ENCODE assay signal across 8 mouse cellular contexts in the genomic region with DNA sequence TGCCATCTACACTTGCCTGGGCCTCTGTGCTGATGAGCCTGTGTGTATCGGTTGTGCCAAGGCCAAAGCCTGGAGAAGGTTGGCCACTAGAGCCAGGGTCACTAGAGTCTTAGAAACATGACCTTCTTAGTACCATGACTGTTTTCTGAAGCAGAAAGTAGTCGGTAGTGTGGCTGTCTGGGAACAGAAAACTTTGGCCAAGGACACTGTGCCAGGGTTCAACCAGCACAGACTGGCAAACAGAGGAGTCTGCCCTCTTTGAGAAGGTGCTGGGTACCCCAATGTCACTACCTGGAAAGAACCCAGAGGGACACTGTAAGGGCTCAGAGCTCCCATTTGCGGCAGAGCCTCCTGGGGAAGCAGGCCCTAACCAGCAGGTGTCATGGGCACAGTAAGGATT. TPM values are rescaled to one million over a fixed set of nuclear protein-coding genes. Genes with fewer than 3 reads are reported as not detected.
DNase-seq lines count a peak whose midpoint lies in the region; ATAC-seq and TF ChIP-seq lines count a peak whose summit lies in the region.

No protein-coding gene starts in this region.

- TF ChIP-seq CTCF in left cerebral cortex, adult 2 months (IDR thresholded peaks at IDR 0.05) = no peak
- TF ChIP-seq CTCF in intestine, postnatal 0 days (IDR thresholded peaks at IDR 0.05; ENCODE audit: low read depth) = no peak

- intact Hi-C loops in left cerebral cortex, adult 2 months (cut with DNase I) = no loop called here
- intact Hi-C loops in left cerebral cortex, postnatal 4 days (cut with DNase I) = no loop called here

- peaks cover 41% of the 10 kb centered on the region for H3K4me1 ChIP-seq in embryonic facial prominence, embryonic 10.5 days
- H3K4me1 ChIP-seq in intestine, postnatal 0 days (replicated peaks; ENCODE audit: control insufficient read depth, insufficient read depth, low read length) = peaks cover 20% of the 10 kb centered on the region
- peaks cover 17% of the 10 kb centered on the region for H3K4me1 ChIP-seq in midbrain, embryonic 13.5 days (replicated peaks)

- H3K9me3 ChIP-seq in embryonic facial prominence, embryonic 10.5 days = no peaks in the 10 kb centered on the region
- no peaks in the 10 kb centered on the region for H3K9me3 ChIP-seq in intestine, postnatal 0 days (ENCODE audit: control insufficient read depth)
- no peaks in the 10 kb centered on the region for H3K9me3 ChIP-seq in midbrain, embryonic 13.5 days

- no peaks in the 10 kb centered on the region for H3K36me3 ChIP-seq in embryonic facial prominence, embryonic 10.5 days (replicated peaks)
- H3K36me3 ChIP-seq in intestine, postnatal 0 days (ENCODE audit: control insufficient read depth, insufficient read depth) = no peaks in the 10 kb centered on the region
- H3K36me3 ChIP-seq in midbrain, embryonic 13.5 days = no peaks in the 10 kb centered on the region

- no peak overlapping the region for H3K4me3 ChIP-seq in left cerebral cortex, adult 2 months
- H3K4me3 ChIP-seq in embryonic facial prominence, embryonic 10.5 days = peak overlapping the region; percentile 64
- no peak overlapping the region for H3K4me3 ChIP-seq in intestine, postnatal 0 days (ENCODE audit: low read depth, low read length)
- no peak overlapping the region for H3K4me3 ChIP-seq in midbrain, embryonic 13.5 days (replicated peaks)

- H3K27ac ChIP-seq in left cerebral cortex, adult 2 months = peak overlapping the region; percentile 83
- peak overlapping the region; percentile 91 for H3K27ac ChIP-seq in embryonic facial prominence, embryonic 10.5 days (replicated peaks)
- peak overlapping the region; percentile 99 for H3K27ac ChIP-seq in intestine, postnatal 0 days (ENCODE audit: low read depth, low read length)
- no peak overlapping the region for H3K27ac ChIP-seq in midbrain, embryonic 13.5 days

- H3K27me3 ChIP-seq in embryonic facial prominence, embryonic 10.5 days (replicated peaks; ENCODE audit: low read depth, poor library complexity, severe bottlenecking) = peaks cover 52% of the 10 kb centered on the region
- H3K27me3 ChIP-seq in intestine, postnatal 0 days (replicated peaks; ENCODE audit: control insufficient read depth, insufficient read depth, low read length) = no peaks in the 10 kb centered on the region
- 0 out of 2 replicates have a peak, but pooled peaks cover 7% of the 10 kb centered on the region for H3K27me3 ChIP-seq in midbrain, embryonic 13.5 days

- 61% methylated on average over 3 of the region's 3 CpGs for WGBS in embryonic facial prominence, embryonic 10.5 days
- 36% methylated on average over 3 of the region's 3 CpGs for WGBS in intestine, postnatal 0 days
- WGBS in midbrain, embryonic 13.5 days = 58% methylated on average over 3 of the region's 3 CpGs

- H3K9ac ChIP-seq in intestine, postnatal 0 days (ENCODE audit: low read depth, low read length) = peak overlapping the region; percentile 54
- H3K9ac ChIP-seq in midbrain, embryonic 13.5 days (replicated peaks) = no peak overlapping the region

- peak overlapping the region; percentile 58 for H3K4me2 ChIP-seq in intestine, postnatal 0 days (replicated peaks; ENCODE audit: low read depth)
- peak overlapping the region; percentile 78 for H3K4me2 ChIP-seq in midbrain, embryonic 13.5 days (replicated peaks)

- ATAC-seq in intestine, postnatal 0 days = no peak
- ATAC-seq in midbrain, embryonic 13.5 days = no peak

- no peak for DNase-seq in left cerebral cortex, adult 2 months (ENCODE audit: extremely low spot score in 1 of 2, low spot score in 2 of 2)
- DNase-seq in left cerebral cortex, postnatal 4 days = no peak
- DNase-seq in embryonic facial prominence, embryonic 10.5 days (ENCODE audit: low spot score) = no peak
- no peak for DNase-seq in right cerebral cortex, postnatal 14 days
- no peak for DNase-seq in thymus, postnatal 25 days
- no peak for DNase-seq in spleen, adult 18-20 months

RNA-seq across cellular contexts. Expression of a gene that starts 22.6 kb away (rescaled TPM):
- total RNA-seq in left cerebral cortex, adult 2 months (2021) = not detected
- total RNA-seq in left cerebral cortex, postnatal 4 days (2021) = not detected
- not detected in 2 replicates for polyA plus RNA-seq in embryonic facial prominence, embryonic 10.5 days (2016; fragmentation: Nextera tagmentation; extraction: Ambion mirVana)
- 0.03 and 0.07 TPM in 2 replicates for polyA plus RNA-seq in intestine, postnatal 0 days (2015; fragmentation: Nextera tagmentation; extraction: Ambion mirVana)
- not detected in 2 replicates for polyA plus RNA-seq in midbrain, embryonic 13.5 days (2015; fragmentation: Nextera tagmentation; extraction: Ambion mirVana)

RNA-seq across cellular contexts. Expression of a gene that starts 27.6 kb away (rescaled TPM):
- under 1 TPM in 1 of 2 experiments, not detected in 1; 0.29 TPM for total RNA-seq in left cerebral cortex, adult 2 months (2021)
- total RNA-seq in left cerebral cortex, postnatal 4 days (2021) = under 1 TPM in 1 of 2 experiments, not detected in 1; 0.18 TPM
- 86.3 and 91.9 TPM in 2 replicates for polyA plus RNA-seq in embryonic facial prominence, embryonic 10.5 days (2016; fragmentation: Nextera tagmentation; extraction: Ambion mirVana)
- 940 and 1,037 TPM in 2 replicates for polyA plus RNA-seq in intestine, postnatal 0 days (2015; fragmentation: Nextera tagmentation; extraction: Ambion mirVana)
- polyA plus RNA-seq in midbrain, embryonic 13.5 days (2015; fragmentation: Nextera tagmentation; extraction: Ambion mirVana) = 1.1 and 1.6 TPM in 2 replicates

RNA-seq across cellular contexts. Expression of a gene that starts 36.5 kb away (rescaled TPM):
- total RNA-seq in left cerebral cortex, adult 2 months (2021) = not detected
- under 1 TPM in 1 of 2 experiments, not detected in 1; 0.32 TPM for total RNA-seq in left cerebral cortex, postnatal 4 days (2021)
- 0.20 and 0.49 TPM in 2 replicates for polyA plus RNA-seq in embryonic facial prominence, embryonic 10.5 days (2016; fragmentation: Nextera tagmentation; extraction: Ambion mirVana)
- 0.21 and 0.27 TPM in 2 replicates for polyA plus RNA-seq in intestine, postnatal 0 days (2015; fragmentation: Nextera tagmentation; extraction: Ambion mirVana)
- polyA plus RNA-seq in midbrain, embryonic 13.5 days (2015; fragmentation: Nextera tagmentation; extraction: Ambion mirVana) = 0.15 TPM in 1 of 2 replicates, not detected in the other

RNA-seq across cellular contexts. Expression of a gene that starts 51.3 kb away (rescaled TPM):
- under 1 TPM; 0.33 to 0.38 TPM for total RNA-seq in left cerebral cortex, adult 2 months (2021)
- under 1 TPM; 0.26 to 0.64 TPM for total RNA-seq in left cerebral cortex, postnatal 4 days (2021)
- 95.2 and 101 TPM in 2 replicates for polyA plus RNA-seq in embryonic facial prominence, embryonic 10.5 days (2016; fragmentation: Nextera tagmentation; extraction: Ambion mirVana)
- 364 and 368 TPM in 2 replicates for polyA plus RNA-seq in intestine, postnatal 0 days (2015; fragmentation: Nextera tagmentation; extraction: Ambion mirVana)
- polyA plus RNA-seq in midbrain, embryonic 13.5 days (2015; fragmentation: Nextera tagmentation; extraction: Ambion mirVana) = 1.2 and 2.5 TPM in 2 replicates

RNA-seq across cellular contexts. Expression of a gene that starts 52.1 kb away (rescaled TPM):
- not detected for total RNA-seq in left cerebral cortex, adult 2 months (2021)
- under 1 TPM in 1 of 2 experiments, not detected in 1; 0.24 TPM for total RNA-seq in left cerebral cortex, postnatal 4 days (2021)
- polyA plus RNA-seq in embryonic facial prominence, embryonic 10.5 days (2016; fragmentation: Nextera tagmentation; extraction: Ambion mirVana) = not detected in 2 replicates
- 0.17 TPM in 1 of 2 replicates, not detected in the other for polyA plus RNA-seq in intestine, postnatal 0 days (2015; fragmentation: Nextera tagmentation; extraction: Ambion mirVana)
- polyA plus RNA-seq in midbrain, embryonic 13.5 days (2015; fragmentation: Nextera tagmentation; extraction: Ambion mirVana) = 0.26 TPM in 1 of 2 replicates, not detected in the other

Comparison
In these comparisons a context has a peak if more than half of its experiments do, and no peak if none do; other contexts are left out.
1. RNA of a gene that starts 27.6 kb away (polyA plus RNA-seq): 940 to 1,037 TPM in intestine, postnatal 0 days and 86.3 to 91.9 TPM in embryonic facial prominence, embryonic 10.5 days; 1.1 to 1.6 TPM in midbrain, embryonic 13.5 days; every median in the first group is over 10 times any median in the second.